Mouse (Mus musculus) kidney, adult 8-10 months (tissue): ENCODE data around the gene Tcf3.
A peak's percentile ranks its signal among the peaks of the same experiment; 100 is the strongest.

Source experiments
- DNase-seq, 2 experiments: peaks; one replicate each; pipeline ENCODE4 v3.0.0; 2022

Gene Tcf3

GRCm38 (mm10) chr10:80436276-80436675 lies 2.8 kb upstream of the Tcf3 start:
- DNase-seq, result no peak

GRCm38 (mm10) chr10:80435764-80436163 lies 2.3 kb upstream of the Tcf3 start:
- DNase-seq, result no peak

GRCm38 (mm10) chr10:80434823-80435222 lies 1.4 kb upstream of the Tcf3 start:
- no peak for DNase-seq

GRCm38 (mm10) chr10:80434233-80434592 lies 766 bp upstream of the Tcf3 start:
- DNase-seq, result no peak

- DNase-seq, result peak in 1 of 2 experiments; percentile 30
These were observed 423 bp downstream of the Tcf3 start for GRCm38 (mm10) chr10:80432936-80433512.

- DNase-seq, result no peak
These were observed 1.1 kb downstream of the Tcf3 start for GRCm38 (mm10) chr10:80432387-80432785.

GRCm38 (mm10) chr10:80431570-80432386 lies 1.7 kb downstream of the Tcf3 start:
- DNase-seq, result no peak

GRCm38 (mm10) chr10:80430375-80430980 lies 3.0 kb downstream of the Tcf3 start:
- DNase-seq, result no peak

GRCm38 (mm10) chr10:80429800-80430199 lies 3.6 kb downstream of the Tcf3 start:
- no peak for DNase-seq

GRCm38 (mm10) chr10:80425041-80425440 lies 8.4 kb downstream of the Tcf3 start:
- no peak for DNase-seq

GRCm38 (mm10) chr10:80423562-80423961 lies 9.9 kb downstream of the Tcf3 start:
- DNase-seq, result no peak

GRCm38 (mm10) chr10:80421651-80422472 lies 11.6 kb downstream of the Tcf3 start:
- no peak for DNase-seq

GRCm38 (mm10) chr10:80421208-80421607 lies 12.2 kb downstream of the Tcf3 start:
- DNase-seq, result no peak

- DNase-seq, result no peak
These were observed 12.7 kb downstream of the Tcf3 start for GRCm38 (mm10) chr10:80420729-80421128.

- DNase-seq, result no peak
These were observed 14.0 kb downstream of the Tcf3 start for GRCm38 (mm10) chr10:80419419-80419818.

GRCm38 (mm10) chr10:80418311-80418710 lies 15.1 kb downstream of the Tcf3 start:
- peak in 1 of 2 experiments; percentile 41 for DNase-seq

- no peak for DNase-seq
These were observed 15.6 kb downstream of the Tcf3 start for GRCm38 (mm10) chr10:80417841-80418240.

GRCm38 (mm10) chr10:80417371-80417770 lies 16.1 kb downstream of the Tcf3 start:
- no peak for DNase-seq

- DNase-seq, result no peak
These were observed 17.9 kb downstream of the Tcf3 start for GRCm38 (mm10) chr10:80415566-80415965.

GRCm38 (mm10) chr10:80412656-80413541 lies 20.5 kb downstream of the Tcf3 start:
- DNase-seq, result no peak

- no peak for DNase-seq
These were observed 25.5 kb downstream of the Tcf3 start for GRCm38 (mm10) chr10:80407924-80408323.
